Mouse (Mus musculus): ENCODE measurements around the gene Pogz. TPM values are rescaled to one million over a fixed set of nuclear protein-coding genes. Genes with fewer than 3 reads are reported as not detected.

Gene Pogz
- 20.0 TPM for polyA plus RNA-seq (2017; shearing (Covaris generic))

DNA sequence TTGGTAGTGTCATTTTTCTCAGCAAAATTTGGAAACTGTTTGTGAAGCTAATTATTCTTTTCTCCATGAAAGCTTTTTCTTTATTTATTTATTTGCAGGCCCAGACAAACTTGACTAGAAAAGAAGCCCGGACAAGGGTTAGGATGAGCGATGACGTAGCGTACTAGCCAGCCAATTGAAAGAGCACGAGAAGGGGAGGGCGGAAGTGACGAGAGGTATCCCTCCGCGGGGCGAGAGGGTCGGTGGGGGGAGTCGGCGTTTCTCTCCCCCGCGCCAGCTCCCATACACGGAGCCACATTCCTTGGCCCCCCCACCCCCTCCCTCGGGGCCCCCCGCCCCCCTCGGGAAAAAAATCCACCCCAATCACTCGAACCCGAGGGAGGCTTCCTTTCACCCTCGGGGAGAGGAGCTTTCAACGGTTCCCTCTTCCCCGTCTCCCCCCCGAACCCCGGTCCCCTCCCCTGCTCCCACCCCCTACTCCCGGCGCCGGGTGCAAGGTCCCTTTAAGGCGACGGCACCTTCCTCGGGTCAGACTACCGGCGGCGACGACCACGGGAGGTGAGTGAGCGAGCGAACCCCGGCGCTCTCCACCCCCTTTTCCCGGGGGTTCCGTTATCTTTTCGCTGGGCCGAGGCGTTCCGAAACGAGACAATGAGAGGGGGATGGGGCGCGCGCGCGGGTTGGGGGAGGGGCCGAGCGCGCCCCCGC is at the start of gene Pogz:
TSS of gene Pogz (plus strand) at position 385 of the 708 bp plus-strand sequence.

GRCm38 (mm10) chr3:94886316-94887224 is 49.2 kb downstream of the Pogz start, which contains the start of gene Psmb4:
Psmb4 (minus strand) TSS chr3:94886961.

Other genes starting within 250 kb of the Pogz start
- not detected for gene Gm10972, start 194.5 kb upstream of the Pogz start, polyA plus RNA-seq (2017; shearing (Covaris generic))
- 3.9 TPM for gene Tuft1, start 178.7 kb upstream of the Pogz start, polyA plus RNA-seq (2017; shearing (Covaris generic))
- gene Selenbp2, start 144.0 kb upstream of the Pogz start, polyA plus RNA-seq (2017; shearing (Covaris generic)) = not detected
- gene Cgn, start 51.1 kb upstream of the Pogz start, polyA plus RNA-seq (2017; shearing (Covaris generic)) = not detected
- 386 TPM for gene Psmb4, start 49.4 kb downstream of the Pogz start, polyA plus RNA-seq (2017; shearing (Covaris generic))
- gene Selenbp1, start 95.5 kb downstream of the Pogz start, polyA plus RNA-seq (2017; shearing (Covaris generic)) = 4.8 TPM
- gene Rfx5, start 116.5 kb downstream of the Pogz start, polyA plus RNA-seq (2017; shearing (Covaris generic)) = 13.5 TPM
- 10.3 TPM for gene Pi4kb, start 137.2 kb downstream of the Pogz start, polyA plus RNA-seq (2017; shearing (Covaris generic))
- 82.6 TPM for gene Zfp687, start 177.9 kb downstream of the Pogz start, polyA plus RNA-seq (2017; shearing (Covaris generic))
- gene Psmd4, start 205.0 kb downstream of the Pogz start, polyA plus RNA-seq (2017; shearing (Covaris generic)) = 335 TPM

Data from CD4-positive, CD25-positive, alpha-beta regulatory T cell, adult 9 weeks (primary cell).